Mouse (Mus musculus) testis, adult 2 months (tissue): ENCODE measurements around the gene Rbl1. TPM values are rescaled to one million over a fixed set of nuclear protein-coding genes. Genes with fewer than 3 reads are reported as not detected.

Source experiments
- H3K27ac ChIP-seq: fragments of 200-500 bp; 2 replicates; pipeline ENCODE4 v1.5.1; 2012; ENCODE audit warnings: low read depth, low read length; ENCODE audit not compliant: control insufficient read depth, insufficient read depth
- H3K27me3 ChIP-seq: fragments of 200-500 bp; 2 replicates; pipeline ENCODE4 v1.6.1; 2012; ENCODE audit warnings: mild to moderate bottlenecking, low read length, moderate library complexity; ENCODE audit not compliant: control insufficient read depth, insufficient read depth
- H3K36me3 ChIP-seq: fragments of 200-500 bp; 2 replicates; pipeline ENCODE4 v1.6.1; 2012; ENCODE audit warnings: mild to moderate bottlenecking, low read length; ENCODE audit not compliant: control insufficient read depth, insufficient read depth
- H3K4me1 ChIP-seq: fragments of 200-500 bp; 2 replicates; pipeline ENCODE4 v1.6.1; 2012; ENCODE audit warnings: low read length; ENCODE audit not compliant: control insufficient read depth, insufficient read depth
- H3K4me3 ChIP-seq: fragments of 200-500 bp; 2 replicates; pipeline ENCODE4 v1.5.1; 2012; ENCODE audit warnings: low read depth, mild to moderate bottlenecking, low read length, moderate library complexity, mixed read lengths; ENCODE audit not compliant: control insufficient read depth
- CTCF ChIP-seq: fragments of 200-500 bp; IDR thresholded peaks from 2 replicates; pipeline ENCODE4 v1.5.1; 2012; ENCODE audit warnings: low read depth, mild to moderate bottlenecking, inconsistent platforms, low read length, moderate library complexity; ENCODE audit not compliant: control insufficient read depth, insufficient read depth, insufficient replicate concordance
- POLR2A ChIP-seq: fragments of 200-500 bp; IDR thresholded peaks from 2 replicates; pipeline ENCODE4 v1.6.1; 2012; ENCODE audit warnings: low read depth, mild to moderate bottlenecking, inconsistent platforms, low read length, moderate library complexity; ENCODE audit not compliant: control insufficient read depth
- polyA plus RNA-seq: library from polyadenylated mRNA; depleted of rRNA; stranded (reverse); fragments of >200 nt; gene quantifications from 2 replicates; pipeline ENCODE4 v1.2.3, GENCODE M21; 2012

Rbl1 gene
- polyA plus RNA-seq, 1 experiment, result 8.4 TPM

GRCm38 (mm10) chr2:157119075-157119474 is 85.3 kb downstream of the Rbl1 start:
- H3K27ac ChIP-seq, result no peak overlapping the region
- H3K4me1 ChIP-seq, result no peaks in the 10 kb centered on the region
- H3K27me3 ChIP-seq, result no peaks in the 10 kb centered on the region
- H3K36me3 ChIP-seq, result no peaks in the 10 kb centered on the region
- H3K4me3 ChIP-seq, result no peak overlapping the region
- no peak for TF ChIP-seq CTCF
- TF ChIP-seq POLR2A, result no peak

GRCm38 (mm10) chr2:157118556-157118955 is 85.8 kb downstream of the Rbl1 start:
- Histone ChIP-seq H3K36me3 (no peaks in the 10 kb centered on the region), H3K4me3 (no peak overlapping the region), H3K4me1 (no peaks in the 10 kb centered on the region), H3K27ac (no peak overlapping the region), H3K27me3 (no peaks in the 10 kb centered on the region)
- TF ChIP-seq CTCF (no peak), POLR2A (no peak)

GRCm38 (mm10) chr2:157116964-157117363 is 87.4 kb downstream of the Rbl1 start:
- no peak overlapping the region for H3K27ac ChIP-seq
- H3K4me1 ChIP-seq, result no peaks in the 10 kb centered on the region
- no peak overlapping the region for H3K4me3 ChIP-seq
- no peak for TF ChIP-seq POLR2A
- no peak for TF ChIP-seq CTCF
- no peaks in the 10 kb centered on the region for H3K36me3 ChIP-seq
- no peaks in the 10 kb centered on the region for H3K27me3 ChIP-seq

GRCm38 (mm10) chr2:157108236-157108635 is 96.1 kb downstream of the Rbl1 start:
- TF ChIP-seq CTCF (no peak), POLR2A (no peak)
- Histone ChIP-seq H3K4me1 (no peaks in the 10 kb centered on the region), H3K36me3 (no peaks in the 10 kb centered on the region), H3K27ac (no peak overlapping the region), H3K27me3 (no peaks in the 10 kb centered on the region), H3K4me3 (no peak overlapping the region)

- H3K27ac ChIP-seq, result no peak overlapping the region
- TF ChIP-seq CTCF, result no peak
- no peak for TF ChIP-seq POLR2A
- no peaks in the 10 kb centered on the region for H3K27me3 ChIP-seq
- H3K4me3 ChIP-seq, result no peak overlapping the region
- H3K36me3 ChIP-seq, result no peaks in the 10 kb centered on the region
- H3K4me1 ChIP-seq, result no peaks in the 10 kb centered on the region
Observed at GRCm38 (mm10) chr2:157104454-157104853, 99.9 kb downstream of the Rbl1 start.

- no peak for TF ChIP-seq CTCF
- no peak for TF ChIP-seq POLR2A
- H3K4me3 ChIP-seq, result no peak overlapping the region
Observed at GRCm38 (mm10) chr2:157102256-157102655, 102.1 kb downstream of the Rbl1 start.

GRCm38 (mm10) chr2:157101650-157102049 is 102.7 kb downstream of the Rbl1 start:
- H3K4me3 ChIP-seq, result no peak overlapping the region
- no peaks in the 10 kb centered on the region for H3K36me3 ChIP-seq
- TF ChIP-seq POLR2A (no peak), CTCF (no peak)
- H3K27me3 ChIP-seq, result no peaks in the 10 kb centered on the region
- H3K4me1 ChIP-seq, result no peaks in the 10 kb centered on the region
- no peak overlapping the region for H3K27ac ChIP-seq

More at GRCm38 (mm10) chr2:157102256-157102655, 102.1 kb downstream of the Rbl1 start:
- Histone ChIP-seq H3K27ac (no peak overlapping the region), H3K36me3 (no peaks in the 10 kb centered on the region), H3K4me1 (no peaks in the 10 kb centered on the region), H3K27me3 (no peaks in the 10 kb centered on the region)

GRCm38 (mm10) chr2:157100319-157100605 is 104.1 kb downstream of the Rbl1 start:
- H3K36me3 ChIP-seq, result no peaks in the 10 kb centered on the region
- no peaks in the 10 kb centered on the region for H3K27me3 ChIP-seq
- no peaks in the 10 kb centered on the region for H3K4me1 ChIP-seq
- H3K27ac ChIP-seq, result no peak overlapping the region
- no peak for TF ChIP-seq POLR2A
- TF ChIP-seq CTCF, result no peak
- no peak overlapping the region for H3K4me3 ChIP-seq
